Mouse (Mus musculus) midbrain, embryonic 11.5 days (tissue): ENCODE measurements at regions not wholly inside any gene's neighbourhood (a gene's known extent, or its start where the extent isn't known, plus 50 kb on each side); places are given as distances from the start of the nearest gene placed in this dataset.
"Not testable (repeated sequence)": the region's sequence is repeated elsewhere in the genome, so short reads cannot be mapped to it uniquely, and the experiment has no call there.

ENCODE experiments used
- ATAC-seq: fragments of 200-750 bp; cut with Nextera tagmentation; 2 replicates; pipeline ENCODE4 v1.8.0; 2017; ENCODE audit warnings: moderate TSS enrichment, moderate library complexity; ENCODE audit not compliant: low FRiP score
- DNase-seq: peaks from one replicate; pipeline ENCODE4 v3.0.0; 2015; ENCODE audit warnings: low spot score; ENCODE audit errors: missing footprints
- H3K27ac ChIP-seq: fragments of 300-500 bp; sonication (generic); 2 replicates; pipeline ENCODE4 v1.5.1; 2014; ENCODE audit warnings: low read depth, low read length
- H3K27me3 ChIP-seq: fragments of 300-500 bp; sonication (generic); 2 replicates; pipeline ENCODE4 v1.6.1; 2014; ENCODE audit warnings: mild to moderate bottlenecking, low read length, moderate library complexity, mixed read lengths; ENCODE audit not compliant: control insufficient read depth, insufficient read depth
- H3K36me3 ChIP-seq: fragments of 300-500 bp; sonication (generic); 2 replicates; pipeline ENCODE4 v1.6.1; 2014; ENCODE audit warnings: mild to moderate bottlenecking, low read length, moderate library complexity, mixed read lengths; ENCODE audit not compliant: control insufficient read depth, insufficient read depth
- H3K4me1 ChIP-seq: fragments of 300-500 bp; sonication (generic); 2 replicates; pipeline ENCODE4 v1.6.1; 2014; ENCODE audit warnings: low read length; ENCODE audit not compliant: control insufficient read depth, insufficient read depth
- H3K4me2 ChIP-seq: fragments of 300-500 bp; sonication (generic); 2 replicates; pipeline ENCODE4 v1.6.1; 2014; ENCODE audit warnings: mild to moderate bottlenecking, moderate library complexity
- H3K4me3 ChIP-seq: fragments of 300-500 bp; sonication (generic); 2 replicates; pipeline ENCODE4 v1.5.1; 2014; ENCODE audit warnings: low read depth, low read length
- H3K9ac ChIP-seq: fragments of 300-500 bp; sonication (generic); 2 replicates; pipeline ENCODE4 v1.6.1; 2014; ENCODE audit warnings: low read length
- H3K9me3 ChIP-seq: fragments of 300-500 bp; sonication (generic); 2 replicates; pipeline ENCODE4 v1.6.1; 2016; ENCODE audit warnings: low read length; ENCODE audit not compliant: control insufficient read depth
- WGBS: fragments of 180-500 bp; shearing (Covaris S2); extraction: QIAGEN DNeasy Blood & Tissue Kit; methylation state at CpG from one replicate; pipeline ENCODE4 v1.1.7; 2014; 5-methylcytosine and 5-hydroxymethylcytosine counted together

- Histone ChIP-seq H3K9me3 (no peaks in the 10 kb centered on the region), H3K9ac (no peak overlapping the region), H3K4me3 (no peak overlapping the region), H3K4me2 (no peak overlapping the region), H3K27ac (no peak overlapping the region), H3K36me3 (no peaks in the 10 kb centered on the region), H3K27me3 (no peaks in the 10 kb centered on the region), H3K4me1 (no peaks in the 10 kb centered on the region)
- DNase-seq (no peak), ATAC-seq (no peak)
- 62% methylated on average over 2 of the region's 2 CpGs for WGBS
Measured at GRCm38 (mm10) chr14:104410730-104411129, 57.1 kb downstream of the Pou4f1 start.

GRCm38 (mm10) chr14:104410292-104410691 is 57.5 kb downstream of the Pou4f1 start:
- WGBS = 81% methylated on average over 6 of the region's 6 CpGs
- DNase-seq = no peak
- no peak for ATAC-seq
- no peak overlapping the region for H3K4me2 ChIP-seq
- H3K4me1 ChIP-seq = no peaks in the 10 kb centered on the region
- no peak overlapping the region for H3K4me3 ChIP-seq
- no peaks in the 10 kb centered on the region for H3K27me3 ChIP-seq
- H3K9me3 ChIP-seq = no peaks in the 10 kb centered on the region
- no peaks in the 10 kb centered on the region for H3K36me3 ChIP-seq
- no peak overlapping the region for H3K27ac ChIP-seq
- H3K9ac ChIP-seq = no peak overlapping the region

- H3K4me1 ChIP-seq = no peaks in the 10 kb centered on the region
- no peaks in the 10 kb centered on the region for H3K36me3 ChIP-seq
- no peak overlapping the region for H3K4me2 ChIP-seq
- no peak overlapping the region for H3K9ac ChIP-seq
- H3K4me3 ChIP-seq = no peak overlapping the region
- 85% methylated on average over 3 of the region's 3 CpGs for WGBS
- DNase-seq (peak; percentile 70), ATAC-seq (no peak)
- H3K27ac ChIP-seq = no peak overlapping the region
- H3K9me3 ChIP-seq = no peaks in the 10 kb centered on the region
- H3K27me3 ChIP-seq = no peaks in the 10 kb centered on the region
Measured at GRCm38 (mm10) chr14:104406062-104406461, 61.7 kb downstream of the Pou4f1 start.

- ATAC-seq (peak; percentile 44; the same call in 1 of the 2 replicates), DNase-seq (peak; percentile 21)
- WGBS = 75% methylated on average over 8 of the region's 8 CpGs
- no peaks in the 10 kb centered on the region for H3K9me3 ChIP-seq
- H3K36me3 ChIP-seq = no peaks in the 10 kb centered on the region
- H3K4me2 ChIP-seq = no peak overlapping the region
- H3K9ac ChIP-seq = no peak overlapping the region
- H3K27ac ChIP-seq = no peak overlapping the region
- H3K4me3 ChIP-seq = no peak overlapping the region
- H3K27me3 ChIP-seq = no peaks in the 10 kb centered on the region
- no peaks in the 10 kb centered on the region for H3K4me1 ChIP-seq
Measured at GRCm38 (mm10) chr14:104389297-104390071, 78.3 kb downstream of the Pou4f1 start.

GRCm38 (mm10) chr14:104388879-104389278 is 78.9 kb downstream of the Pou4f1 start:
- ATAC-seq (no peak), DNase-seq (no peak)
- Histone ChIP-seq H3K27ac (no peak overlapping the region), H3K27me3 (no peaks in the 10 kb centered on the region), H3K9ac (no peak overlapping the region), H3K4me3 (no peak overlapping the region), H3K9me3 (no peaks in the 10 kb centered on the region), H3K4me2 (no peak overlapping the region), H3K36me3 (no peaks in the 10 kb centered on the region), H3K4me1 (no peaks in the 10 kb centered on the region)
- 71% methylated on average over 2 of the region's 2 CpGs for WGBS

DNA sequence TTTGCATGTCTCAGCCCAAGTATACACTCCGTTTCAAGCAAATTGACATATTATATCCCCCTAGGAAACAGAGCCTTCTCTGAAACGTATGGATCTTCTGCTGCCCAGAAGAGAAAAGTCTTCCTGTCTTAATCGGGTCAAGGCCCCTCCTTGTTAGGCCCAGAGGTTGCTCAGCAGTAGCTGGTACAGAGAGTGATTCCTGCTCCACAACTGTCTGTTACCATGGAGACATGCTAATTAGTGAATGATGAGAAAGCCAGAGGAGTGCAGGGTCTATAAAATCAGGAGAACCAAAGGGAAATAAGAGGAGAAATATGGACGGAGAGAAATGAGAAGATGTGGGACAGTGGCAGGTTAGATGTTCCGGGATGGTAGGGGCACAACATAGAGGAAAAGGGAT is 86.8 kb downstream of the Pou4f1 start:
- Histone ChIP-seq H3K9me3 (no peaks in the 10 kb centered on the region), H3K27me3 (no peaks in the 10 kb centered on the region), H3K36me3 (no peaks in the 10 kb centered on the region), H3K4me3 (no peak overlapping the region), H3K4me1 (peaks cover 3% of the 10 kb centered on the region; the same call in 1 of the 2 replicates), H3K9ac (no peak overlapping the region), H3K4me2 (no peak overlapping the region), H3K27ac (no peak overlapping the region)
- DNase-seq (peak; percentile 53), ATAC-seq (peak; percentile 83)
- 53% methylated on average over 5 of the region's 5 CpGs for WGBS

GRCm38 (mm10) chr14:104372776-104373175 is 95.0 kb downstream of the Pou4f1 start:
- H3K9ac ChIP-seq = no peak overlapping the region
- H3K4me1 ChIP-seq = no peaks in the 10 kb centered on the region
- H3K27me3 ChIP-seq = no peaks in the 10 kb centered on the region
- no peaks in the 10 kb centered on the region for H3K36me3 ChIP-seq
- H3K27ac ChIP-seq = no peak overlapping the region
- WGBS = 73% methylated on average over 7 of the region's 7 CpGs
- no peak overlapping the region for H3K4me2 ChIP-seq
- no peak for ATAC-seq
- peak; percentile 51 for DNase-seq
- H3K9me3 ChIP-seq = no peaks in the 10 kb centered on the region
- H3K4me3 ChIP-seq = no peak overlapping the region

GRCm38 (mm10) chr14:104356636-104357035 is 111.2 kb downstream of the Pou4f1 start:
- no peak overlapping the region for H3K9ac ChIP-seq
- no peaks in the 10 kb centered on the region for H3K36me3 ChIP-seq
- no peak for ATAC-seq
- no peak overlapping the region for H3K4me3 ChIP-seq
- H3K9me3 ChIP-seq = no peaks in the 10 kb centered on the region
- H3K4me1 ChIP-seq = no peaks in the 10 kb centered on the region
- H3K27me3 ChIP-seq = no peaks in the 10 kb centered on the region
- H3K27ac ChIP-seq = no peak overlapping the region
- WGBS = 82% methylated on average over 1 of the region's 1 CpGs
- DNase-seq = no peak
- H3K4me2 ChIP-seq = no peak overlapping the region

GRCm38 (mm10) chr14:104336783-104337182 is 131.0 kb downstream of the Pou4f1 start:
- H3K9ac ChIP-seq, H3K27ac ChIP-seq, H3K4me3 ChIP-seq, DNase-seq, H3K4me2 ChIP-seq, H3K36me3 ChIP-seq, ATAC-seq, H3K4me1 ChIP-seq, H3K9me3 ChIP-seq, H3K27me3 ChIP-seq: not testable (repeated sequence)
- WGBS = 96% methylated on average over 15 of the region's 15 CpGs
